Mouse (Mus musculus) lung, embryonic 14.5 days (tissue): ENCODE data around the gene Gadd45b. TPM values are rescaled to one million over a fixed set of nuclear protein-coding genes. Genes with fewer than 3 reads are reported as not detected.

Source experiments
- ATAC-seq: fragments of 200-750 bp; cut with Nextera tagmentation; 2 replicates; pipeline ENCODE4 v1.8.0; 2017; ENCODE audit warnings: mild to moderate bottlenecking, moderate TSS enrichment, moderate library complexity; ENCODE audit not compliant: insufficient read depth
- DNase-seq: peaks from one replicate; pipeline ENCODE4 v3.0.0-alpha.2; 2015
- H3K27ac ChIP-seq: fragments of 300-500 bp; sonication (generic); 2 replicates; pipeline ENCODE4 v1.5.1; 2014; ENCODE audit warnings: low read depth, mild to moderate bottlenecking, moderate library complexity
- H3K27me3 ChIP-seq: fragments of 300-500 bp; sonication (generic); 2 replicates; pipeline ENCODE4 v1.6.1; 2014; ENCODE audit warnings: low read length, control low read depth; ENCODE audit not compliant: insufficient read depth
- H3K36me3 ChIP-seq: fragments of 300-500 bp; sonication (generic); 2 replicates; pipeline ENCODE4 v1.6.1; 2014; ENCODE audit warnings: control low read depth; ENCODE audit not compliant: insufficient read depth
- H3K4me1 ChIP-seq: fragments of 300-500 bp; sonication (generic); 2 replicates; pipeline ENCODE4 v1.6.1; 2014; ENCODE audit warnings: antibody characterized with exemption, control low read depth; ENCODE audit not compliant: insufficient read depth
- H3K4me2 ChIP-seq: fragments of 300-500 bp; sonication (generic); 2 replicates; pipeline ENCODE4 v1.6.1; 2014; ENCODE audit warnings: mild to moderate bottlenecking
- H3K4me3 ChIP-seq: fragments of 300-500 bp; sonication (generic); 2 replicates; pipeline ENCODE4 v1.5.1; 2014; ENCODE audit warnings: low read depth, low read length
- H3K9ac ChIP-seq: fragments of 300-500 bp; sonication (generic); 2 replicates; pipeline ENCODE4 v1.6.1; 2014
- H3K9me3 ChIP-seq: fragments of 300-500 bp; sonication (generic); 2 replicates; pipeline ENCODE4 v1.6.1; 2016; ENCODE audit warnings: low read depth, low read length, control low read depth
- CTCF ChIP-seq: IDR thresholded peaks from 2 replicates; pipeline ENCODE4 v1.5.1; 2016; ENCODE audit warnings: antibody characterized with exemption, low read depth
- WGBS: fragments of 180-500 bp; shearing (Covaris S2); extraction: QIAGEN DNeasy Blood & Tissue Kit; methylation state at CpG from one replicate; pipeline ENCODE4 v1.1.7; 2014; 5-methylcytosine and 5-hydroxymethylcytosine counted together
- polyA plus RNA-seq: library from polyadenylated mRNA; unstranded; fragments of >200 nt; fragmentation: Nextera tagmentation; extraction: Ambion mirVana; gene quantifications from 2 replicates; pipeline ENCODE4 v1.2.1, GENCODE M21; 2014

Gadd45b gene
- polyA plus RNA-seq, 1 experiment from 2014 or later: 18.3 TPM

- Histone ChIP-seq H3K4me2 (peak overlapping the region; percentile 45), H3K9me3 (no peaks in the 10 kb centered on the region), H3K27me3 (no peaks in the 10 kb centered on the region), H3K9ac (peak overlapping the region; percentile 20; the same call in 1 of the 2 replicates), H3K4me3 (no peak overlapping the region), H3K27ac (peak overlapping the region; percentile 32; the same call in 1 of the 2 replicates), H3K36me3 (peaks cover 65% of the 10 kb centered on the region), H3K4me1 (peaks cover 8% of the 10 kb centered on the region)
- WGBS: 81% methylated on average over 19 of the region's 19 CpGs
- TF ChIP-seq CTCF: no peak
- ATAC-seq (no peak), DNase-seq (peak; percentile 7)
Observed at GRCm38 (mm10) chr10:80901409-80902272, 28.2 kb upstream of the Gadd45b start.

- Histone ChIP-seq H3K36me3 (peaks cover 67% of the 10 kb centered on the region), H3K4me3 (no peak overlapping the region), H3K9ac (no peak overlapping the region), H3K27ac (no peak overlapping the region), H3K4me1 (peaks cover 8% of the 10 kb centered on the region), H3K4me2 (no peak overlapping the region), H3K9me3 (no peaks in the 10 kb centered on the region), H3K27me3 (no peaks in the 10 kb centered on the region)
- ATAC-seq (no peak), DNase-seq (no peak)
- no peak for TF ChIP-seq CTCF
- WGBS: 90% methylated on average over 9 of the region's 9 CpGs
Observed at GRCm38 (mm10) chr10:80902273-80902940, 27.5 kb upstream of the Gadd45b start.

- H3K27me3 ChIP-seq: no peaks in the 10 kb centered on the region
- no peak for TF ChIP-seq CTCF
- H3K9me3 ChIP-seq: no peaks in the 10 kb centered on the region
- no peak for ATAC-seq
- DNase-seq: no peak
- no peak overlapping the region for H3K9ac ChIP-seq
- H3K4me1 ChIP-seq: peaks cover 3% of the 10 kb centered on the region; the same call in 1 of the 2 replicates
- 92% methylated on average over 10 of the region's 10 CpGs for WGBS
- H3K36me3 ChIP-seq: peaks cover 75% of the 10 kb centered on the region
- H3K27ac ChIP-seq: no peak overlapping the region
- H3K4me2 ChIP-seq: no peak overlapping the region
- H3K4me3 ChIP-seq: no peak overlapping the region
Observed at GRCm38 (mm10) chr10:80903282-80903681, 26.6 kb upstream of the Gadd45b start.

- no peak for ATAC-seq
- H3K9ac ChIP-seq: no peak overlapping the region
- DNase-seq: no peak
- no peak overlapping the region for H3K4me3 ChIP-seq
- H3K4me1 ChIP-seq: peaks cover 3% of the 10 kb centered on the region; the same call in 1 of the 2 replicates
- no peak overlapping the region for H3K27ac ChIP-seq
- no peaks in the 10 kb centered on the region for H3K27me3 ChIP-seq
- no peak for TF ChIP-seq CTCF
- WGBS: 77% methylated on average over 28 of the region's 28 CpGs
- H3K4me2 ChIP-seq: no peak overlapping the region
- peaks cover 75% of the 10 kb centered on the region for H3K36me3 ChIP-seq
- no peaks in the 10 kb centered on the region for H3K9me3 ChIP-seq
Observed at GRCm38 (mm10) chr10:80904004-80904693, 25.7 kb upstream of the Gadd45b start.

GRCm38 (mm10) chr10:80904709-80905108 lies 25.2 kb upstream of the Gadd45b start:
- DNase-seq (no peak), ATAC-seq (no peak)
- no peak overlapping the region for H3K4me3 ChIP-seq
- no peak for TF ChIP-seq CTCF
- H3K4me2 ChIP-seq: no peak overlapping the region
- H3K36me3 ChIP-seq: peaks cover 81% of the 10 kb centered on the region
- no peak overlapping the region for H3K27ac ChIP-seq
- no peaks in the 10 kb centered on the region for H3K27me3 ChIP-seq
- WGBS: 89% methylated on average over 11 of the region's 11 CpGs
- H3K9me3 ChIP-seq: no peaks in the 10 kb centered on the region
- H3K4me1 ChIP-seq: peaks cover 1% of the 10 kb centered on the region; the same call in 1 of the 2 replicates
- no peak overlapping the region for H3K9ac ChIP-seq

- peaks cover 86% of the 10 kb centered on the region for H3K36me3 ChIP-seq
- no peak overlapping the region for H3K9ac ChIP-seq
- no peaks in the 10 kb centered on the region for H3K9me3 ChIP-seq
- H3K4me1 ChIP-seq: no peaks in the 10 kb centered on the region
- no peak overlapping the region for H3K27ac ChIP-seq
- no peak for TF ChIP-seq CTCF
- no peak for DNase-seq
- H3K4me3 ChIP-seq: no peak overlapping the region
- H3K27me3 ChIP-seq: no peaks in the 10 kb centered on the region
- H3K4me2 ChIP-seq: no peak overlapping the region
- ATAC-seq: no peak
- 91% methylated on average over 22 of the region's 22 CpGs for WGBS
Observed at GRCm38 (mm10) chr10:80909375-80910162, 20.3 kb upstream of the Gadd45b start.
